Mouse (Mus musculus) stomach, postnatal 0 days (tissue): ENCODE data around the gene Tbkbp1.
A peak's percentile ranks its signal among the peaks of the same experiment; 100 is the strongest.

Source experiments
- CTCF ChIP-seq: IDR thresholded peaks from 2 replicates; pipeline ENCODE4 v1.5.1; 2016; ENCODE audit warnings: antibody characterized with exemption, low read depth, mild to moderate bottlenecking, moderate library complexity
- EP300 ChIP-seq: optimal IDR thresholded peaks from 2 replicates; pipeline ENCODE3; 2016; ENCODE audit warnings: antibody characterized with exemption

GRCm38 (mm10) chr11:97188643-97188955 is 37.3 kb upstream of the Tbkbp1 start:
- no peak for TF ChIP-seq CTCF
- peak; percentile 63 for TF ChIP-seq EP300
